Comparison of ENCODE assay signal across 28 mouse cellular contexts in the genomic region with DNA sequence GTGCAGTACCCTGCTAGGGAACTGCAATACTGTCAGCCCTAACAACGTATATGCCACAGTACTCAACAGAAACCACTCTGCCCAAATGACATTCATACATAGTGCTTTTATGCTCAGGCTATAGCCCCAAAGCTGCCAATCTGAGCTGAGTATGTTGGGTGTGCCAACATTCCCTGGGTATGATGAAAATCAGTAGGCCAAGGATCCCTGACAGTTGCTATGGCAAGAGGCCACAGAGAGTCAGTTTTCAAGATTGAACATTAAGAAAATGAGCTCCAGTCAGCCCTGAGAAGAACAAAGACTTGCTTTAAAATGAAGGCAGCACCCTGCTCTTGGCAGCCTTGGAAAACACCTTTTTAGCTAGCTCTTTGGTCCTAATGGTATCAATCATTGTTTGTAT. TPM values are rescaled to one million over a fixed set of nuclear protein-coding genes. Genes with fewer than 3 reads are reported as not detected.
A peak's percentile ranks its signal among the peaks of the same experiment; 100 is the strongest.
DNase-seq lines count a peak whose midpoint lies in the region; ATAC-seq and TF ChIP-seq lines count a peak whose summit lies in the region.
"Had no signal": no experiment of that assay in that cellular context is flagged by ENCODE, and none has a peak within 500 bp of the region (broad histone marks: within the 10 kb centered on the region; RNA-seq: fewer than 3 reads in every experiment).

No protein-coding gene starts in this region.

- H3K9me3 ChIP-seq in forebrain, embryonic 16.5 days (ENCODE audit: control insufficient read depth, low read length), result no peaks in the 10 kb centered on the region
- H3K9me3 ChIP-seq in forebrain, embryonic 15.5 days, result no peaks in the 10 kb centered on the region
- no peaks in the 10 kb centered on the region for H3K9me3 ChIP-seq in hindbrain, postnatal 0 days (ENCODE audit: low read length)
- no peaks in the 10 kb centered on the region for H3K9me3 ChIP-seq in hindbrain, embryonic 12.5 days (replicated peaks)
- H3K9me3 ChIP-seq: embryonic facial prominence, embryonic 15.5 days; heart, embryonic 15.5 days; limb, embryonic 13.5 days; liver, embryonic 12.5 days; midbrain, embryonic 12.5 days had no signal

- H3K27me3 ChIP-seq in forebrain, embryonic 16.5 days (replicated peaks; ENCODE audit: control insufficient read depth, insufficient read depth, low read length), result no peaks in the 10 kb centered on the region
- H3K27me3 ChIP-seq in forebrain, embryonic 15.5 days, result no peaks in the 10 kb centered on the region
- H3K27me3 ChIP-seq in hindbrain, postnatal 0 days (ENCODE audit: insufficient read depth, low read length), result no peaks in the 10 kb centered on the region
- H3K27me3 ChIP-seq in hindbrain, embryonic 12.5 days, result no peaks in the 10 kb centered on the region; the same call in 1 of the 2 replicates
- H3K27me3 ChIP-seq: embryonic facial prominence, embryonic 15.5 days; heart, embryonic 15.5 days; liver, embryonic 12.5 days; midbrain, embryonic 12.5 days had no signal

- no peak overlapping the region for H3K4me2 ChIP-seq in forebrain, embryonic 16.5 days (ENCODE audit: low read length)
- H3K4me2 ChIP-seq in forebrain, embryonic 15.5 days (replicated peaks), result no peak overlapping the region
- H3K4me2 ChIP-seq in hindbrain, postnatal 0 days (ENCODE audit: low read depth, low read length), result no peak overlapping the region
- no peak overlapping the region for H3K4me2 ChIP-seq in hindbrain, embryonic 12.5 days (replicated peaks)
- H3K4me2 ChIP-seq: embryonic facial prominence, embryonic 15.5 days; heart, embryonic 15.5 days; limb, embryonic 13.5 days; liver, embryonic 12.5 days; midbrain, embryonic 12.5 days had no signal

- no peak overlapping the region for H3K9ac ChIP-seq in forebrain, embryonic 16.5 days (replicated peaks; ENCODE audit: low read depth, low read length)
- H3K9ac ChIP-seq in forebrain, embryonic 15.5 days (replicated peaks), result no peak overlapping the region
- no peak overlapping the region for H3K9ac ChIP-seq in hindbrain, postnatal 0 days (replicated peaks; ENCODE audit: low read length)
- no peak overlapping the region for H3K9ac ChIP-seq in hindbrain, embryonic 12.5 days
- H3K9ac ChIP-seq: embryonic facial prominence, embryonic 15.5 days; heart, embryonic 15.5 days; limb, embryonic 13.5 days; liver, embryonic 12.5 days; midbrain, embryonic 12.5 days had no signal

- H3K4me1 ChIP-seq in forebrain, embryonic 16.5 days (replicated peaks; ENCODE audit: control insufficient read depth, insufficient read depth, low read length), result peaks cover 4% of the 10 kb centered on the region; the same call in 1 of the 2 replicates
- H3K4me1 ChIP-seq in forebrain, embryonic 15.5 days, result peaks cover 12% of the 10 kb centered on the region; the same call in 1 of the 2 replicates
- 0 out of 2 replicates have a peak, but pooled peaks cover 8% of the 10 kb centered on the region for H3K4me1 ChIP-seq in hindbrain, postnatal 0 days (ENCODE audit: insufficient read depth, low read length)
- peaks cover 9% of the 10 kb centered on the region for H3K4me1 ChIP-seq in hindbrain, embryonic 12.5 days
- H3K4me1 ChIP-seq: liver, embryonic 12.5 days; midbrain, embryonic 12.5 days had no signal

- 61% methylated on average over 1 of the region's 1 CpGs for WGBS in forebrain, embryonic 16.5 days
- WGBS in forebrain, embryonic 15.5 days, result 55% methylated on average over 1 of the region's 1 CpGs
- 67% methylated on average over 1 of the region's 1 CpGs for WGBS in hindbrain, postnatal 0 days
- WGBS in hindbrain, embryonic 12.5 days, result 85% methylated on average over 1 of the region's 1 CpGs

- DNase-seq in adrenal gland, adult 2 months, result peak; percentile 55
- no peak for DNase-seq in adrenal gland, adult 18-20 months (ENCODE audit: low spot score in 2 of 2)
- peak; percentile 60 for DNase-seq in hindbrain, postnatal 0 days (ENCODE audit: low spot score)
- peak; percentile 19 for DNase-seq in adrenal gland, postnatal 10 days
- no peak for DNase-seq in spleen, postnatal 36 days (ENCODE audit: low spot score in 2 of 2)
- DNase-seq: cerebellum, adult 18-20 months; cerebellum, postnatal 36 days; embryo, embryonic 11 days; heart, postnatal 4 days; kidney, postnatal 25 days; lung, adult 18-20 months; lung, postnatal 14 days; right cerebral cortex, adult 18-20 months; right cerebral cortex, postnatal 4 days; thymus, adult 18-20 months; thymus, postnatal 36 days had no signal

- no peak overlapping the region for H3K4me3 ChIP-seq in forebrain, embryonic 16.5 days (replicated peaks; ENCODE audit: low read length)
- H3K4me3 ChIP-seq in forebrain, embryonic 15.5 days, result no peak overlapping the region
- no peak overlapping the region for H3K4me3 ChIP-seq in hindbrain, postnatal 0 days (ENCODE audit: low read length)
- no peak overlapping the region for H3K4me3 ChIP-seq in hindbrain, embryonic 12.5 days
- H3K4me3 ChIP-seq: embryonic facial prominence, embryonic 15.5 days; heart, embryonic 15.5 days; layer of hippocampus, adult 2 months; limb, embryonic 13.5 days; liver, embryonic 12.5 days; midbrain, embryonic 12.5 days had no signal

- no peak overlapping the region for H3K27ac ChIP-seq in forebrain, embryonic 16.5 days (ENCODE audit: low read length)
- H3K27ac ChIP-seq in forebrain, embryonic 15.5 days (replicated peaks), result no peak overlapping the region
- H3K27ac ChIP-seq in hindbrain, postnatal 0 days, result no peak overlapping the region
- no peak overlapping the region for H3K27ac ChIP-seq in hindbrain, embryonic 12.5 days
- H3K27ac ChIP-seq: embryonic facial prominence, embryonic 15.5 days; heart, embryonic 15.5 days; layer of hippocampus, adult 2 months; limb, embryonic 13.5 days; liver, embryonic 12.5 days; midbrain, embryonic 12.5 days had no signal

- TF ChIP-seq CTCF in hindbrain, postnatal 0 days (IDR thresholded peaks at IDR 0.05; ENCODE audit: low read depth), result no peak

- H3K36me3 ChIP-seq in forebrain, embryonic 16.5 days (ENCODE audit: control insufficient read depth, insufficient read depth), result no peaks in the 10 kb centered on the region
- no peaks in the 10 kb centered on the region for H3K36me3 ChIP-seq in forebrain, embryonic 15.5 days
- no peaks in the 10 kb centered on the region for H3K36me3 ChIP-seq in hindbrain, postnatal 0 days (ENCODE audit: insufficient read depth, low read length)
- no peaks in the 10 kb centered on the region for H3K36me3 ChIP-seq in hindbrain, embryonic 12.5 days
- H3K36me3 ChIP-seq: embryonic facial prominence, embryonic 15.5 days; heart, embryonic 15.5 days; limb, embryonic 13.5 days; liver, embryonic 12.5 days; midbrain, embryonic 12.5 days had no signal

- 0 out of 2 replicates have a peak, but pooled peaks have one; percentile 24 for ATAC-seq in forebrain, embryonic 16.5 days
- ATAC-seq in forebrain, embryonic 15.5 days (replicated peaks), result no peak
- no peak for ATAC-seq in hindbrain, postnatal 0 days
- ATAC-seq in hindbrain, embryonic 12.5 days (ENCODE audit: low FRiP score), result no peak
- ATAC-seq: CD4-positive, CD25-positive, alpha-beta regulatory T cell, adult 4 months; intestine, postnatal 0 days; liver, embryonic 12.5 days had no signal

RNA-seq across cellular contexts. Expression of a gene that starts 14.3 kb away (rescaled TPM):
- total RNA-seq in adrenal gland, adult 2 months (2021), result 1 to 10 TPM; 1.7 to 7.1 TPM
- polyA plus RNA-seq in adrenal gland, adult 2 months (2012; rRNA removed), result 2.5 and 3.1 TPM in 2 replicates
- total RNA-seq in adrenal gland, adult 18-20 months (2021), result 1 to 10 TPM; 1.5 to 6.4 TPM
- 3.7 and 4.3 TPM in 2 replicates for polyA plus RNA-seq in forebrain, embryonic 16.5 days (2015; fragmentation: Nextera tagmentation; extraction: Ambion mirVana)
- polyA plus RNA-seq in forebrain, embryonic 15.5 days (2015; fragmentation: Nextera tagmentation; extraction: Ambion mirVana), result 3.0 and 4.8 TPM in 2 replicates
- 11.1 and 23.4 TPM in 2 replicates for total RNA-seq in hindbrain, postnatal 0 days (2014; rRNA removed)
- 8.0 and 8.7 TPM in 2 replicates for polyA plus RNA-seq in hindbrain, postnatal 0 days (2015; fragmentation: Nextera tagmentation; extraction: Ambion mirVana)
- polyA plus RNA-seq in hindbrain, embryonic 12.5 days (2016; fragmentation: Nextera tagmentation; extraction: Ambion mirVana), result 2.2 and 2.5 TPM in 2 replicates
- total RNA-seq in adrenal gland, postnatal 10 days (2021), result 1 to 10 TPM; 1.3 to 3.0 TPM
- total RNA-seq: megakaryocyte progenitor cell, adult 5-6 weeks had no signal
- polyA plus RNA-seq: CD4-positive, CD25-positive, alpha-beta regulatory T cell, adult 4 months had no signal

Comparison
In these comparisons a context has a peak if more than half of its experiments do, and no peak if none do; other contexts are left out.
1. DNase-seq: peak in adrenal gland, adult 2 months (single experiment), hindbrain, postnatal 0 days (single experiment) and adrenal gland, postnatal 10 days (single experiment); none in adrenal gland, adult 18-20 months (0 of 2) and spleen, postnatal 36 days (0 of 2).